Comparison of ENCODE assay signal across 27 mouse cellular contexts in genomic region chr4:149938701-149939100, GRCm38 (mm10). TPM values are rescaled to one million over a fixed set of nuclear protein-coding genes. Genes with fewer than 3 reads are reported as not detected.
A peak's percentile ranks its signal among the peaks of the same experiment; 100 is the strongest.
DNase-seq lines count a peak whose midpoint lies in the region; ATAC-seq and TF ChIP-seq lines count a peak whose summit lies in the region.
"Had no signal": no experiment of that assay in that cellular context is flagged by ENCODE, and none has a peak within 500 bp of the region (broad histone marks: within the 10 kb centered on the region; RNA-seq: fewer than 3 reads in every experiment).

No protein-coding gene starts in this region.

- peak overlapping the region; percentile 52 for H3K4me3 ChIP-seq in E14TG2a.4 (replicated peaks; ENCODE audit: low read length)
- H3K4me3 ChIP-seq in embryonic facial prominence, embryonic 11.5 days (ENCODE audit: low read depth, low read length): no peak overlapping the region
- no peak overlapping the region for H3K4me3 ChIP-seq in limb, embryonic 10.5 days
- H3K4me3 ChIP-seq: layer of hippocampus, adult 2 months; liver, embryonic 13.5 days; neural tube, embryonic 12.5 days had no signal

- no peaks in the 10 kb centered on the region for H3K36me3 ChIP-seq in E14TG2a.4 (ENCODE audit: insufficient read depth, low read length)
- H3K36me3 ChIP-seq in embryonic facial prominence, embryonic 11.5 days (replicated peaks; ENCODE audit: control insufficient read depth, insufficient read depth, low read depth, low read length): no peaks in the 10 kb centered on the region
- peaks cover 3% of the 10 kb centered on the region; the same call in 1 of the 2 replicates for H3K36me3 ChIP-seq in limb, embryonic 10.5 days
- H3K36me3 ChIP-seq: liver, embryonic 13.5 days; neural tube, embryonic 12.5 days had no signal

- H3K9me3 ChIP-seq in E14TG2a.4 (ENCODE audit: low read length): no peaks in the 10 kb centered on the region
- H3K9me3 ChIP-seq in embryonic facial prominence, embryonic 11.5 days (replicated peaks; ENCODE audit: control insufficient read depth, low read length): no peaks in the 10 kb centered on the region
- no peaks in the 10 kb centered on the region for H3K9me3 ChIP-seq in limb, embryonic 10.5 days (replicated peaks)
- H3K9me3 ChIP-seq: liver, embryonic 13.5 days; neural tube, embryonic 12.5 days had no signal

- no peak for ATAC-seq in embryonic facial prominence, embryonic 11.5 days (replicated peaks; ENCODE audit: insufficient number of reproducible peaks, low FRiP score, low TSS enrichment, low read depth)
- ATAC-seq in megakaryocyte progenitor cell, adult 5-6 weeks (replicated peaks; ENCODE audit: poor library complexity): no peak
- ATAC-seq: forebrain, embryonic 14.5 days; inflammation-experienced regulatory T-cells, adult 6 months had no signal

- TF ChIP-seq CTCF in E14TG2a.4 (conservative IDR thresholded peaks at IDR 0.05; ENCODE audit: low read length): no peak

- peaks cover 90% of the 10 kb centered on the region for H3K4me1 ChIP-seq in E14TG2a.4 (replicated peaks; ENCODE audit: low read depth, low read length)
- peaks cover 6% of the 10 kb centered on the region for H3K4me1 ChIP-seq in embryonic facial prominence, embryonic 11.5 days (ENCODE audit: control insufficient read depth, insufficient read depth, low read length)
- H3K4me1 ChIP-seq in limb, embryonic 10.5 days: peaks cover 80% of the 10 kb centered on the region
- H3K4me1 ChIP-seq: liver, embryonic 13.5 days had no signal

- 37% methylated on average over 8 of the region's 8 CpGs for WGBS in embryonic facial prominence, embryonic 11.5 days
- WGBS in limb, embryonic 10.5 days: 56% methylated on average over 8 of the region's 8 CpGs

- H3K4me2 ChIP-seq in embryonic facial prominence, embryonic 11.5 days (ENCODE audit: low read depth, low read length): no peak overlapping the region
- H3K4me2 ChIP-seq: hindbrain, embryonic 14.5 days; liver, embryonic 13.5 days; neural tube, embryonic 12.5 days had no signal

- H3K27ac ChIP-seq in embryonic facial prominence, embryonic 11.5 days (replicated peaks; ENCODE audit: low read depth, low read length): no peak overlapping the region; the same call in 1 of the 2 replicates
- H3K27ac ChIP-seq in limb, embryonic 10.5 days: peak overlapping the region; percentile 71; the same call in 1 of the 2 replicates
- H3K27ac ChIP-seq: hindbrain, embryonic 14.5 days; layer of hippocampus, adult 2 months; liver, embryonic 13.5 days; neural tube, embryonic 12.5 days had no signal

- peaks cover 13% of the 10 kb centered on the region for H3K27me3 ChIP-seq in E14TG2a.4 (ENCODE audit: insufficient read depth, low read length)
- no peaks in the 10 kb centered on the region for H3K27me3 ChIP-seq in embryonic facial prominence, embryonic 11.5 days (ENCODE audit: control insufficient read depth, insufficient read depth, low read length)
- H3K27me3 ChIP-seq in limb, embryonic 10.5 days (ENCODE audit: low read depth, poor library complexity, severe bottlenecking): 0 out of 2 replicates have a peak, but pooled peaks cover 5% of the 10 kb centered on the region
- H3K27me3 ChIP-seq: neural tube, embryonic 12.5 days had no signal

- H3K9ac ChIP-seq in embryonic facial prominence, embryonic 11.5 days (replicated peaks; ENCODE audit: low read length): no peak overlapping the region
- H3K9ac ChIP-seq: hindbrain, embryonic 14.5 days; liver, embryonic 13.5 days; neural tube, embryonic 12.5 days had no signal

- peak; percentile 64 for DNase-seq in ES-CJ7 (ENCODE audit: low read depth, low spot score)
- DNase-seq in embryonic facial prominence, embryonic 11.5 days (ENCODE audit: low spot score): peak; percentile 77
- no peak for DNase-seq in limb, embryonic 10.5 days (ENCODE audit: low spot score)
- no peak for DNase-seq in testis, postnatal 10 days (ENCODE audit: low spot score)
- no peak for DNase-seq in retina, postnatal 1 day
- DNase-seq in layer of hippocampus, postnatal 10 days (ENCODE audit: low spot score in 2 of 2): no peak
- DNase-seq: adrenal gland, postnatal 25 days; cerebellum, adult 9-11 months; gastrocnemius, postnatal 25 days; heart, adult 18-20 months; heart, postnatal 36 days; kidney, adult 18-20 months; kidney, postnatal 25 days; liver, embryonic 13.5 days; lung, adult 2 months; lung, postnatal 36 days; midbrain, embryonic 14.5 days; right cerebral cortex, postnatal 25 days; spleen, adult 18-20 months had no signal

RNA-seq across cellular contexts. Expression of gene Spsb1, which starts 16.1 kb away (rescaled TPM):
- polyA plus RNA-seq in embryonic facial prominence, embryonic 11.5 days (2014; fragmentation: Nextera tagmentation; extraction: Ambion mirVana): 16.7 and 18.8 TPM in 2 replicates
- polyA plus RNA-seq in limb, embryonic 10.5 days (2016; fragmentation: Nextera tagmentation; extraction: Ambion mirVana): 13.7 and 18.8 TPM in 2 replicates
- total RNA-seq in layer of hippocampus, postnatal 10 days (2021): 10 to 100 TPM; 16.7 to 19.9 TPM
- 0.05 and 0.27 TPM in 2 replicates for total RNA-seq in megakaryocyte progenitor cell, adult 5-6 weeks (2015)
- total RNA-seq in megakaryocyte progenitor cell, adult 5-6 weeks (2017): 0.41 TPM in 1 of 2 replicates, not detected in the other
- total RNA-seq: megakaryocyte-erythroid progenitor cell, adult 5-6 weeks had no signal

Comparison
In these comparisons a context has a peak if more than half of its experiments do, and no peak if none do; other contexts are left out.
1. DNase-seq: peak in ES-CJ7 (single experiment) and embryonic facial prominence, embryonic 11.5 days (single experiment); none in limb, embryonic 10.5 days (single experiment), testis, postnatal 10 days (single experiment), retina, postnatal 1 day (single experiment) and layer of hippocampus, postnatal 10 days (0 of 2).
2. RNA of gene Spsb1, which starts 16.1 kb away (total RNA-seq): 16.7 to 19.9 TPM in layer of hippocampus, postnatal 10 days; 0.05 to 0.41 TPM in megakaryocyte progenitor cell, adult 5-6 weeks; every median in the first group is over 10 times any median in the second.